Mouse (Mus musculus): ENCODE data around the gene B3galt5. TPM values are rescaled to one million over a fixed set of nuclear protein-coding genes. Genes with fewer than 3 reads are reported as not detected.
A peak's percentile ranks its signal among the peaks of the same experiment; 100 is the strongest.

B3galt5 gene
- polyA plus RNA-seq, 1 experiment from 2014 or later = 4.8 TPM

DNA sequence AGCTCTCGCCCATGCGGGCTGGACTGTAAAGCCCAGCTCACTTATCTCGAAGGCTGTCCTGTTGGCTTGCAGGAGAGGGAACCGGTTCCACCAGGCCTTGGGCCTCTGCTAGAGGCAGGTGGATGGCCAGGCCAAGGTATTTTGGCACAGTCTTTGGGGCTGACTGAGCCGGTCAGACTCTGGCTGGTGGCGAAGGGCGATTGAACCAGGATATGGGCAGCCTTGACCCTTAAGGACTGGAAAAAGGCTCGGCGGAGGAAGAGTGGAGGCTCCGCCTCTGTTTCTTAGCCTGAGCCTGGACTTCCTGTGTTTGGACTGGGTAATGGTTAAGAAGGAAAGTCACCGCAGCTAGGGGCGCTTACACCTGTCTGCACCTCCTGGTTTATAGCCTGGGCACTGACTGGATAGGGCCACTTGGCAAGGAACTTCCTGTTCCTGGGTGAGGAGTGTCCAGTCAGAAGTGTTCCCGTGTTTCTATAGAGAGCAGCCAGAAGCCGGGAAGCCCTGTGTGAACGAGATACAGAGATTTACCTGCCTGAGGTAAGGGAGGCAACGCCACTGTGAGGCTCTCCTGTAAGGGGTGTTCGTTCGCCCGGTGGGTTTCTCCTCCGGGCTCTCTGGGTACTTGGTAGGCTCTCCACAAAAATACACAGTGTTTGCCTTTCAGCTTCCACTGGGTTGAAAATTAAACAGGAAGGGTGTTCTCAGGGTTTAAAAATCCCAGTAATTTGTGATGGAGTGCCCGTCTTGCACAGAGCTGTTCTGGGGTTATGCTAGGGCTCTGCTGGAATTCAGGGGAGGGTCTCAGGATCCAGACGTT, 125.9 kb downstream of the B3galt5 start:
- peak; percentile 70 for DNase-seq (ENCODE audit: low spot score)
- Histone ChIP-seq H3K27ac (peak overlapping the region; percentile 88), H3K9me3 (replicated peaks; ENCODE audit: low read length) (no peaks in the 10 kb centered on the region), H3K36me3 (ENCODE audit: insufficient read depth, low read length) (no peaks in the 10 kb centered on the region), H3K4me1 (replicated peaks; ENCODE audit: insufficient read depth, low read length) (peaks cover 8% of the 10 kb centered on the region), H3K27me3 (ENCODE audit: insufficient read depth, low read length) (no peaks in the 10 kb centered on the region), H3K4me3 (replicated peaks; ENCODE audit: low read depth, low read length) (peak overlapping the region; percentile 34), H3K4me2 (ENCODE audit: low read length) (peak overlapping the region; percentile 56), H3K9ac (ENCODE audit: low read depth, low read length) (peak overlapping the region; percentile 58)
- ATAC-seq (replicated peaks; ENCODE audit: low FRiP score, low read depth) = peak; percentile 86
- WGBS = 45% methylated on average over 22 of the region's 22 CpGs
- TF ChIP-seq CTCF (IDR thresholded peaks at IDR 0.05; ENCODE audit: low read depth) = peak; percentile 58

DNA sequence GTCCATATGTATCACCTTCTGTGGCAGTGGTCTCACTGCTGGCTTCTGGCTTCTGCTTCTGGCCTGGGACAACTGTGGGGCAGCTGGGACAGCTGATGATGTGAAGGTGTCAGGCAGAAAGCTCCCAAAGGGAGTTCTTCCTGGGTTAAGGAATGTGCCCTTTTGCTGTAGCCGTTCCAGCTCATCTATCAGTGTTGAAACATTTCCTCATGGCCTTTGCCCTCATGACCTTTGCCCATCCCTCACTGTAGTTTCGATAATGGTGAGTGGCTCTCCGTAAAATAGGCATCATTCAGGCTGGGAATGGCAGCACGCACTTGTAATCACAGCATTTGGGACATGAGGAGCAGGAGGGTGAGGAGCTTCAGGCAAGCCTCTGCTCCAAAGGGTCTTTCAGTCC, 127.3 kb downstream of the B3galt5 start:
- DNase-seq (ENCODE audit: low spot score) = peak; percentile 67
- 20% methylated on average over 4 of the region's 4 CpGs for whole genome bisulfite sequencing
- H3K27ac ChIP-seq = peak overlapping the region; percentile 88

GRCm38 (mm10) chr16:96363277-96363676, 127.7 kb downstream of the B3galt5 start:
- peaks cover 8% of the 10 kb centered on the region for H3K4me1 ChIP-seq (replicated peaks; ENCODE audit: insufficient read depth, low read length)
- H3K4me3 ChIP-seq (replicated peaks; ENCODE audit: low read depth, low read length) = no peak overlapping the region
- ATAC-seq (replicated peaks; ENCODE audit: low FRiP score, low read depth) (peak; percentile 74), DNase-seq (ENCODE audit: low spot score) (peak; percentile 83)
- H3K36me3 ChIP-seq (ENCODE audit: insufficient read depth, low read length) = no peaks in the 10 kb centered on the region
- H3K4me2 ChIP-seq (ENCODE audit: low read length) = peak overlapping the region; percentile 56
- no peak for TF ChIP-seq CTCF (IDR thresholded peaks at IDR 0.05; ENCODE audit: low read depth)
- WGBS = 18% methylated on average over 5 of the region's 5 CpGs
- no peaks in the 10 kb centered on the region for H3K9me3 ChIP-seq (replicated peaks; ENCODE audit: low read length)
- no peak overlapping the region for H3K9ac ChIP-seq (ENCODE audit: low read depth, low read length)
- H3K27ac ChIP-seq = peak overlapping the region; percentile 88
- H3K27me3 ChIP-seq (ENCODE audit: insufficient read depth, low read length) = no peaks in the 10 kb centered on the region

More for the DNA sequence above, 127.3 kb downstream of the B3galt5 start:
- peaks cover 8% of the 10 kb centered on the region for H3K4me1 ChIP-seq (replicated peaks; ENCODE audit: insufficient read depth, low read length)
- no peaks in the 10 kb centered on the region for H3K9me3 ChIP-seq (replicated peaks; ENCODE audit: low read length)
- peak overlapping the region; percentile 56 for H3K4me2 ChIP-seq (ENCODE audit: low read length)
- no peaks in the 10 kb centered on the region for H3K36me3 ChIP-seq (ENCODE audit: insufficient read depth, low read length)
- TF ChIP-seq CTCF (IDR thresholded peaks at IDR 0.05; ENCODE audit: low read depth) = no peak
- no peaks in the 10 kb centered on the region for H3K27me3 ChIP-seq (ENCODE audit: insufficient read depth, low read length)
- no peak overlapping the region for H3K9ac ChIP-seq (ENCODE audit: low read depth, low read length)
- peak overlapping the region; percentile 34; the same call in 1 of the 2 replicates for H3K4me3 ChIP-seq (replicated peaks; ENCODE audit: low read depth, low read length)
- peak; percentile 30 for ATAC-seq (replicated peaks; ENCODE audit: low FRiP score, low read depth)

DNA sequence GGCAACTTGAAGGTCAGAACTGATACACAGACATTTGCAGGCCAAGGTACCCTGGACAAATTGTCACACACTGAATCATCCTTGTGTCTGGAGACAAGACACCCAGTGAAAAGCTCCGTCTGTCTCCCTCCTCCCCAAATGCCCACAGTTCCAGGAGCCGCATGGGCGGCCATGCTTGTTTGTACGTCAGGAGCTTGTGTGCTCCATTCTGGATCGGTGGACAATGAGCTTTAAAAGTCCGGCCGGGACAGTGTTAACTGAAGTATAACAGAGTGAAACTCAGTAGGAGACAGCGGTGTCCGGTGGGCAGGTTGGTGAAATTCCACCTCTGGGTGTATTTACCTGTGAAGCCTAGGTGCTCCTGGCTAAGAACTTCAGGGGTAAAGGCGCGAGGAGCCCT, 129.3 kb downstream of the B3galt5 start:
- Histone ChIP-seq H3K9ac (ENCODE audit: low read depth, low read length) (no peak overlapping the region), H3K36me3 (ENCODE audit: insufficient read depth, low read length) (no peaks in the 10 kb centered on the region), H3K4me1 (replicated peaks; ENCODE audit: insufficient read depth, low read length) (peaks cover 8% of the 10 kb centered on the region), H3K9me3 (replicated peaks; ENCODE audit: low read length) (no peaks in the 10 kb centered on the region), H3K4me3 (replicated peaks; ENCODE audit: low read depth, low read length) (no peak overlapping the region), H3K27me3 (ENCODE audit: insufficient read depth, low read length) (no peaks in the 10 kb centered on the region), H3K27ac (peak overlapping the region; percentile 55), H3K4me2 (ENCODE audit: low read length) (no peak overlapping the region)
- no peak for ATAC-seq (replicated peaks; ENCODE audit: low FRiP score, low read depth)
- peak; percentile 47 for DNase-seq (ENCODE audit: low spot score)
- 49% methylated on average over 11 of the region's 11 CpGs for WGBS
- TF ChIP-seq CTCF (IDR thresholded peaks at IDR 0.05; ENCODE audit: low read depth) = no peak

Other genes starting within 250 kb of the B3galt5 start
- gene Psmg1, start 244.8 kb upstream of the B3galt5 start, polyA plus RNA-seq (2015; fragmentation: Nextera tagmentation; extraction: Ambion mirVana) = 73.8 and 81.5 TPM in 2 replicates
- gene Brwd1, start 153.3 kb upstream of the B3galt5 start, polyA plus RNA-seq (2015; fragmentation: Nextera tagmentation; extraction: Ambion mirVana) = 45.4 and 52.8 TPM in 2 replicates
- 551 and 628 TPM in 2 replicates for gene Hmgn1, start 108.1 kb upstream of the B3galt5 start, polyA plus RNA-seq (2015; fragmentation: Nextera tagmentation; extraction: Ambion mirVana)
- 47.8 and 55.9 TPM in 2 replicates for gene Wrb, start 90.4 kb upstream of the B3galt5 start, polyA plus RNA-seq (2015; fragmentation: Nextera tagmentation; extraction: Ambion mirVana)
- 1.6 TPM in 2 replicates for gene Lca5l, start 43.5 kb upstream of the B3galt5 start, polyA plus RNA-seq (2015; fragmentation: Nextera tagmentation; extraction: Ambion mirVana)
- gene Sh3bgr, start 35.4 kb upstream of the B3galt5 start, polyA plus RNA-seq (2015; fragmentation: Nextera tagmentation; extraction: Ambion mirVana) = 3.3 and 3.6 TPM in 2 replicates
- 0.41 and 0.79 TPM in 2 replicates for gene Itgb2l, start 207.8 kb downstream of the B3galt5 start, polyA plus RNA-seq (2015; fragmentation: Nextera tagmentation; extraction: Ambion mirVana)
- 96.9 and 102 TPM in 2 replicates for gene Pcp4, start 231.8 kb downstream of the B3galt5 start, polyA plus RNA-seq (2015; fragmentation: Nextera tagmentation; extraction: Ambion mirVana)